Mouse (Mus musculus) spleen, postnatal 14 days (tissue): ENCODE results near the gene Grsf1.

ENCODE experiments used
- DNase-seq, 2 experiments: peaks; one replicate each; pipeline ENCODE4 v3.0.0; 2021 to 2022; ENCODE audit warnings: low spot score in 2 of 2

The Grsf1 gene

GRCm38 (mm10) chr5:88630883-88631282 is 45.1 kb downstream of the Grsf1 start:
- DNase-seq, result no peak

- no peak for DNase-seq
Measured at GRCm38 (mm10) chr5:88629987-88630386, 46.0 kb downstream of the Grsf1 start.

GRCm38 (mm10) chr5:88629125-88629524 is 46.8 kb downstream of the Grsf1 start:
- no peak for DNase-seq

- no peak for DNase-seq
Measured at GRCm38 (mm10) chr5:88627545-88627944, 48.4 kb downstream of the Grsf1 start.

GRCm38 (mm10) chr5:88616988-88617387 is 59.0 kb downstream of the Grsf1 start:
- no peak for DNase-seq

- no peak for DNase-seq
Measured at GRCm38 (mm10) chr5:88614129-88614528, 61.8 kb downstream of the Grsf1 start.
